Mouse (Mus musculus) limb, embryonic 10.5 days (tissue): ENCODE measurements around the gene Mtmr11. TPM values are rescaled to one million over a fixed set of nuclear protein-coding genes. Genes with fewer than 3 reads are reported as not detected.

Experiments used
- DNase-seq: peaks from one replicate; pipeline ENCODE4 v3.0.0-alpha.2; 2017; ENCODE audit warnings: low spot score
- H3K27ac ChIP-seq: fragments of 300-500 bp; sonication (generic); 2 replicates; pipeline ENCODE4 v1.5.1; 2016; ENCODE audit warnings: mild to moderate bottlenecking
- H3K27me3 ChIP-seq: fragments of 300-500 bp; sonication (generic); 2 replicates; pipeline ENCODE4 v1.6.1; 2016; ENCODE audit warnings: low read depth, mild to moderate bottlenecking; ENCODE audit not compliant: poor library complexity, severe bottlenecking
- H3K36me3 ChIP-seq: fragments of 300-500 bp; sonication (generic); 2 replicates; pipeline ENCODE4 v1.6.1; 2016; ENCODE audit warnings: mild to moderate bottlenecking, moderate library complexity
- H3K4me1 ChIP-seq: fragments of 300-500 bp; sonication (generic); 2 replicates; pipeline ENCODE4 v1.6.1; 2016
- H3K4me3 ChIP-seq: fragments of 300-500 bp; sonication (generic); 2 replicates; pipeline ENCODE4 v1.5.1; 2016; ENCODE audit warnings: mild to moderate bottlenecking, moderate library complexity
- H3K9me3 ChIP-seq: fragments of 300-500 bp; sonication (generic); replicated peaks from 2 replicates; pipeline ENCODE4 v1.6.1; 2016; ENCODE audit warnings: mild to moderate bottlenecking
- WGBS: fragments of 180-500 bp; shearing (Covaris S2); methylation state at CpG from one replicate; pipeline ENCODE4 v1.1.7; 2016; 5-methylcytosine and 5-hydroxymethylcytosine counted together
- polyA plus RNA-seq: library from polyadenylated mRNA; unstranded; fragments of >200 nt; fragmentation: Nextera tagmentation; extraction: Ambion mirVana; gene quantifications from 2 replicates; pipeline ENCODE4 v1.2.1, GENCODE M21; 2016

Mtmr11 gene
- polyA plus RNA-seq: 10.8 and 18.2 TPM in 2 replicates

DNA sequence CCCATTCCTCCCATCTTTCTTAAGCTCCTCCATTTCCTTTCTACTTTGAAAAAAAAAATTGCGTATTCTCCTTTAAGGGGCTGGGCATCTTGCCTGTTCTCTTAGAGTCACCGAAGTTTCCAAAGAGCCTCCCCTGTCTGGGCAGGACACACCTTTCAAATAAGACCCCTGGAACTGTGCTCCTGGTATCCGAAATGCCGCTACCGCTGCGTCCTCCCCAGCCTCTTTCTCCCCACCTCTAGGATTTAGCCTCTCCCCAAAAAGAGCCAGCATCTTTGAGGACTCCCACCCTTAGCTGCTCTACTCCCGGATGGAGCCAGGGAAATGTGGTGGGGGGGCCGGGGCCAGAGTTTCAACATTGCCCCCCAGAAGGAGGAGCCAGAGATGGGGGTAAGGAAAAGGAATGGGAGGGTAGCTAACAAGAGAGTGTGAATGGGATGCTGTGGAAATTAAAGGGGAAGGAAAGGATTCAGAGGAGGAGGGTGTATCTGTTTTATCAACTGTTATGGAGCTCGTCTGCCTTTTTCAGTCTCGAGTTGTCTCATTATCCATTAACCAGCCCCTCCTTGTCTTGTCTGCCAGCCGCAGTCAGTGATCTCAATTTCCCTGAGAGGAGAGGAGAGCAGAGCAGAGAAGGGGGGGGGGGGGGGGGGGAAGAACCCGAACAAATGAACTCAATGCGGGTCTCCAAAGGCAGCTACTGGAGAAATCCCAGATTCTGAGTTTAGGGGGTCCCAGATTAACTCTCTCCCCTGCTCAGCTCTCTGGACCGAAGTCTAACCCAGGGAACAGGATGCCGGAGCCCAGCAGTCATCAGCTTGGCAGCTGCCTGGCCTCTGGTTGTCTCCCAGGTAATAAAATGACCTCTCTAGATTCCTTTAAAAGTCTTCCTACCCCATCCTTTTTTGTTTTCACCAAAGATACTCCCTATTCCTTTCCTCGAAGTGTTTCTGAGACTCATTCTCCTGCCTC, at the start of gene Mtmr11:
Mtmr11 (plus strand) TSS at position 136 of the 972 bp plus-strand sequence.
- Histone ChIP-seq H3K4me3 (peak within 1 kb of the TSS; percentile 62), H3K36me3 (0 out of 2 replicates have a peak, but pooled peaks cover 3% of the 10 kb centered on the region), H3K4me1 (peaks cover 44% of the 10 kb centered on the region), H3K9me3 (no peaks in the 10 kb centered on the region), H3K27ac (peak within 1 kb of the TSS; percentile 86), H3K27me3 (no peaks in the 10 kb centered on the region)
- 6% methylated on average over 16 of the region's 16 CpGs for WGBS
- DNase-seq: no peak

DNA sequence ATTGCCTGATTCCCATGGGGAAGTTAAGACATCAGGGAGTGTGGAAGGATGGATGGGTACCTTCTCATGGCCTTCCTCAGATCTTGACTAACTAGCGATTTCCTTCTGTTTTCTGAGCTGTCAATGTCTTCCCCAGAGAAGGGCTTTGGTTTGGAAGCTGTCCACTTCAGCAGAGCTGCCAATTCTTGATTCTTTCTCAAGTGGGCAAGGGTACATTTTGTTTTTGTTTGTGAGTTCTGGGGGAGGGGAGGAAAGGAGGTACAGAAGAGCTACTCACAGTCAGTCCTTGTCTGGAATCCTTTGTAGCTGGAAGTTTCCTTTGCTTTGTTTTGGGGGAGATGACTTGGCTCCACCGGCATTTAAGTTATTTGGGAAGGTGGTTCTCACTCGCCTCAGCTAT, 48.6 kb upstream of the Mtmr11 start:
- peaks cover 10% of the 10 kb centered on the region; the same call in 1 of the 2 replicates for H3K36me3 ChIP-seq
- H3K27me3 ChIP-seq: no peaks in the 10 kb centered on the region
- H3K9me3 ChIP-seq: no peaks in the 10 kb centered on the region
- WGBS: 62% methylated on average over 3 of the region's 3 CpGs
- H3K4me3 ChIP-seq: no peak overlapping the region
- H3K4me1 ChIP-seq: no peaks in the 10 kb centered on the region
- no peak for DNase-seq
- H3K27ac ChIP-seq: no peak overlapping the region

DNA sequence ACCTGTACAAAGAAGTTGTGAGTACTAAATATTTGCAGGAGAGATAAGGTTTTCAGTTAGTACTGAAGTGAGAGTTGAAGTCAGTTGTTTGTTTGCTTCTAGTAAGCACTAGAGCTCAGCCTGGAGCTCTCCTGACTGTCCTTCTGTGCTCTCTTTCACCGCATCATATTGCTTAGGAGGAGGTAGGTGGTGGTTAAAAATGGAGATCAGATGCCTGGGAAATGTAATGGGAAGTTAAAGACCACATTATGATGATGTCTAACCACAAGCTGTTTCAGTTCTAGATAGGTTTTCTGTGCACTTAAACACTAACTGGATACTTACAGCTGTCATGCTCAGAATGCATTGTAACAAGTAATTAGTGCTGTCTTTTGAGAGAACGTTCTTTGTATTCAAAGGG, 43.7 kb upstream of the Mtmr11 start:
- no peaks in the 10 kb centered on the region for H3K9me3 ChIP-seq
- no peak overlapping the region for H3K4me3 ChIP-seq
- no peaks in the 10 kb centered on the region for H3K27me3 ChIP-seq
- H3K4me1 ChIP-seq: no peaks in the 10 kb centered on the region
- no peak overlapping the region for H3K27ac ChIP-seq
- 91% methylated on average over 2 of the region's 2 CpGs for WGBS
- no peaks in the 10 kb centered on the region for H3K36me3 ChIP-seq
- no peak for DNase-seq

GRCm38 (mm10) chr3:96118702-96119101, 43.1 kb upstream of the Mtmr11 start:
- no peaks in the 10 kb centered on the region for H3K4me1 ChIP-seq
- no peaks in the 10 kb centered on the region for H3K9me3 ChIP-seq
- no peak overlapping the region for H3K27ac ChIP-seq
- no peaks in the 10 kb centered on the region for H3K36me3 ChIP-seq
- DNase-seq: no peak
- 93% methylated on average over 2 of the region's 2 CpGs for WGBS
- H3K4me3 ChIP-seq: no peak overlapping the region
- no peaks in the 10 kb centered on the region for H3K27me3 ChIP-seq

GRCm38 (mm10) chr3:96124235-96124634, 37.6 kb upstream of the Mtmr11 start:
- Histone ChIP-seq H3K4me1 (no peaks in the 10 kb centered on the region), H3K36me3 (no peaks in the 10 kb centered on the region), H3K27ac (no peak overlapping the region), H3K9me3 (no peaks in the 10 kb centered on the region), H3K4me3 (no peak overlapping the region), H3K27me3 (no peaks in the 10 kb centered on the region)
- 93% methylated on average over 5 of the region's 5 CpGs for WGBS
- no peak for DNase-seq

GRCm38 (mm10) chr3:96128128-96128527, 33.7 kb upstream of the Mtmr11 start:
- H3K36me3 ChIP-seq: no peaks in the 10 kb centered on the region

DNA sequence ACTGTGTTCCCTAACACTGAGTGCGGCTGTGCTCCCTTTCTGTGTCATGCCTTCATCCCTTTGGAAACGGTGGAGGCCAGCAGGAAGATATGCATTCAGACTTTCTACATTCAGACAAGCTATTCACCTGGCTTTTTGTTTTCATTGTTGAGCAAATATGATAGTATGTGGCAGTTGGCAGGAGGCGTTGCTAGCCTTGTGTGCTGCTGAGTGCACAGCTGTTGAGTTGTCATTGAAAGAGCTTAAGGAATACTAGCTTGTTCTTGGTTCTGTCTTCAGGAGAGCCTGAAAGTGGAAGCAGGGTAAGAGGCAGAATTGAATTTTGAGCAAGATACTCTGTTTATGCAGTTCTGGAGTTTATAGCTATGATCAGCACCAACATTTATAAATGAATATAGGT, 29.3 kb upstream of the Mtmr11 start:
- no peak overlapping the region for H3K4me3 ChIP-seq
- no peaks in the 10 kb centered on the region for H3K9me3 ChIP-seq
- WGBS: 93% methylated on average over 3 of the region's 3 CpGs
- no peak for DNase-seq
- H3K27ac ChIP-seq: no peak overlapping the region
- no peaks in the 10 kb centered on the region for H3K27me3 ChIP-seq
- no peaks in the 10 kb centered on the region for H3K4me1 ChIP-seq
- H3K36me3 ChIP-seq: peaks cover 21% of the 10 kb centered on the region

More at GRCm38 (mm10) chr3:96128128-96128527, 33.7 kb upstream of the Mtmr11 start:
- H3K27ac ChIP-seq: no peak overlapping the region
- no peaks in the 10 kb centered on the region for H3K9me3 ChIP-seq
- DNase-seq: no peak
- no peak overlapping the region for H3K4me3 ChIP-seq
- H3K4me1 ChIP-seq: no peaks in the 10 kb centered on the region
- no peaks in the 10 kb centered on the region for H3K27me3 ChIP-seq

GRCm38 (mm10) chr3:96133327-96133905, 28.4 kb upstream of the Mtmr11 start:
- Histone ChIP-seq H3K4me1 (no peaks in the 10 kb centered on the region), H3K9me3 (no peaks in the 10 kb centered on the region), H3K27me3 (no peaks in the 10 kb centered on the region), H3K27ac (no peak overlapping the region), H3K4me3 (no peak overlapping the region), H3K36me3 (peaks cover 28% of the 10 kb centered on the region)
- no peak for DNase-seq
- 87% methylated on average over 11 of the region's 11 CpGs for WGBS

GRCm38 (mm10) chr3:96135011-96135410, 26.8 kb upstream of the Mtmr11 start:
- Histone ChIP-seq H3K27ac (no peak overlapping the region), H3K9me3 (no peaks in the 10 kb centered on the region), H3K4me1 (no peaks in the 10 kb centered on the region), H3K36me3 (peaks cover 41% of the 10 kb centered on the region), H3K27me3 (no peaks in the 10 kb centered on the region), H3K4me3 (no peak overlapping the region)
- no peak for DNase-seq
- WGBS: 88% methylated on average over 3 of the region's 3 CpGs

GRCm38 (mm10) chr3:96147950-96148349, 13.9 kb upstream of the Mtmr11 start:
- Histone ChIP-seq H3K4me3 (no peak overlapping the region), H3K4me1 (no peaks in the 10 kb centered on the region), H3K36me3 (peaks cover 64% of the 10 kb centered on the region), H3K27ac (no peak overlapping the region), H3K27me3 (no peaks in the 10 kb centered on the region), H3K9me3 (no peaks in the 10 kb centered on the region)
- WGBS: 33% methylated on average over 5 of the region's 5 CpGs
- DNase-seq: no peak

- Histone ChIP-seq H3K9me3 (no peaks in the 10 kb centered on the region), H3K27me3 (no peaks in the 10 kb centered on the region), H3K27ac (no peak overlapping the region), H3K4me1 (no peaks in the 10 kb centered on the region), H3K4me3 (no peak overlapping the region), H3K36me3 (peaks cover 70% of the 10 kb centered on the region)
- DNase-seq: no peak
- WGBS: 93% methylated on average over 7 of the region's 7 CpGs
Measured at GRCm38 (mm10) chr3:96151836-96152235, 10.0 kb upstream of the Mtmr11 start.

DNA sequence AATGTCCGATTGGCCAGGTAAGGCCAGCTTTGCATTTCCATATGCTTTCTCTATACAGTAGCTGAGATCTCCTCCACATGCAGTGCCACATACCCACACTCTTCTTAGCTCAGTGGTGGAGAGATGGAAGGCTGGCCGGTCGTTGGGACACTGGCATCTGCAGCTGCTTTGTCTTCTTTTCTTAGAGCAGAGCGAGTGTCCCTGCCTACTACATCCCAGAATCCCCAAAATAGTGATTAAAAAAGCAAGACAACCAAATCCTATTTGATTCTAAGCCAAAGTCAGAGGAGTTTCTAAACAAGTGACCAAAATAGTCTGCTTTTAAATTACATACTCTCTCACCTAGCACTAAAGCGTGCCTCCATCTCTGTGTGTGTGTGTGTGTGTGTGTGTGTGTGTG, 9.2 kb upstream of the Mtmr11 start:
- Histone ChIP-seq H3K36me3 (peaks cover 72% of the 10 kb centered on the region), H3K4me1 (no peaks in the 10 kb centered on the region), H3K27ac (no peak overlapping the region), H3K27me3 (no peaks in the 10 kb centered on the region), H3K4me3 (no peak overlapping the region), H3K9me3 (no peaks in the 10 kb centered on the region)
- no peak for DNase-seq
- 95% methylated on average over 5 of the region's 5 CpGs for WGBS

DNA sequence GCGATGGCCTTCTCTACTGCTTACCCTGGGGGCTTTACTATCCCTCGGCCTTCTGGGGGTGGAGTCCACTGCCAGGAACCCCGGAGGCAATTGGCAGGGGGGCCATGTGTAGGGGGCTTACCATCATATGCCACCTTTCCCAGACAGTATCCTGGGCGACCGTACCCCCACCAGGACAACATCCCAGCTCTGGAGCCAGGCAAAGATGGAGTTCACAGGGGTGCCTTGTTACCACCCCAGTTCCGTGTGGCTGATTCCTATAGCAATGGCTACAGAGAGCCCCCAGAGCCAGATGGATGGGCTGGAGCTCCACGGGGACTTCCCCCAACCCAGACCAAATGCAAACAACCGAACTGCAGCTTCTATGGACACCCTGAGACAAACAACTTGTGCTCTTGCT, 6.3 kb upstream of the Mtmr11 start:
- Histone ChIP-seq H3K36me3 (peaks cover 62% of the 10 kb centered on the region), H3K9me3 (no peaks in the 10 kb centered on the region), H3K4me1 (peaks cover 20% of the 10 kb centered on the region), H3K27ac (peak overlapping the region; percentile 56; the same call in 1 of the 2 replicates), H3K27me3 (no peaks in the 10 kb centered on the region), H3K4me3 (no peak overlapping the region)
- DNase-seq: no peak
- WGBS: 85% methylated on average over 8 of the region's 8 CpGs
